Mouse (Mus musculus) heart, adult 2 months (tissue): ENCODE measurements around the gene Ercc2.
A peak's percentile ranks its signal among the peaks of the same experiment; 100 is the strongest.

Experiments
- CTCF ChIP-seq: fragments of 200-600 bp; IDR thresholded peaks from 2 replicates; pipeline ENCODE4 v1.8.1; 2022; ENCODE audit warnings: antibody characterized with exemption, mild to moderate bottlenecking, moderate library complexity
- POLR2A ChIP-seq: fragments of 200-500 bp; IDR thresholded peaks from 2 replicates; pipeline ENCODE4 v1.6.1; 2011; ENCODE audit warnings: mild to moderate bottlenecking, low read depth, low read length, control low read depth; ENCODE audit not compliant: insufficient read depth

GRCm38 (mm10) chr7:19400946-19401345 is 19.1 kb downstream of the Ercc2 start:
- TF ChIP-seq CTCF, result peak; percentile 43
- no peak for TF ChIP-seq POLR2A
